Mouse (Mus musculus) frontal cortex, adult (tissue): ENCODE measurements around the gene Pcnp.
"Not testable (repeated sequence)": the region's sequence is repeated elsewhere in the genome, so short reads cannot be mapped to it uniquely, and the experiment has no call there.

ENCODE experiments used
- ATAC-seq: cut with Nextera tagmentation; 2 replicates; pipeline ENCODE4 v1.9.2; 2017; ENCODE audit warnings: mild to moderate bottlenecking, moderate library complexity, mixed read lengths; ENCODE audit not compliant: low TSS enrichment

Gene Pcnp

GRCm38 (mm10) chr16:56029661-56030082 is at the start of gene Pcnp:
Gene Pcnp, minus strand, starts transcription at chr16:56029739.
- ATAC-seq: peak; percentile 98

- peak; percentile 21; the same call in 1 of the 2 replicates for ATAC-seq
Measured at GRCm38 (mm10) chr16:56076121-56076869, 46.8 kb upstream of the Pcnp start.

- ATAC-seq: peak; percentile 87
Measured at GRCm38 (mm10) chr16:56075222-56076111, 45.9 kb upstream of the Pcnp start.

- no peak for ATAC-seq
Measured at GRCm38 (mm10) chr16:56074565-56074964, 45.0 kb upstream of the Pcnp start.

- ATAC-seq: no peak
Measured at GRCm38 (mm10) chr16:56074122-56074521, 44.6 kb upstream of the Pcnp start.

- ATAC-seq: not testable (repeated sequence)
Measured at GRCm38 (mm10) chr16:56073150-56073549, 43.6 kb upstream of the Pcnp start.

GRCm38 (mm10) chr16:56072533-56072932 is 43.0 kb upstream of the Pcnp start:
- ATAC-seq: no peak

- no peak for ATAC-seq
Measured at GRCm38 (mm10) chr16:56071317-56072232, 42.0 kb upstream of the Pcnp start.

GRCm38 (mm10) chr16:56068523-56069070 is 39.1 kb upstream of the Pcnp start:
- no peak for ATAC-seq

- no peak for ATAC-seq
Measured at GRCm38 (mm10) chr16:56066113-56066512, 36.6 kb upstream of the Pcnp start.

GRCm38 (mm10) chr16:56064334-56064990 is 34.9 kb upstream of the Pcnp start:
- peak; percentile 97 for ATAC-seq

- ATAC-seq: no peak
Measured at GRCm38 (mm10) chr16:56062981-56063380, 33.4 kb upstream of the Pcnp start.

- ATAC-seq: no peak
Measured at GRCm38 (mm10) chr16:56061995-56062594, 32.6 kb upstream of the Pcnp start.

- no peak for ATAC-seq
Measured at GRCm38 (mm10) chr16:56058151-56058550, 28.6 kb upstream of the Pcnp start.

GRCm38 (mm10) chr16:56056944-56057590 is 27.5 kb upstream of the Pcnp start:
- peak; percentile 50; the same call in 1 of the 2 replicates for ATAC-seq

GRCm38 (mm10) chr16:56055911-56056310 is 26.4 kb upstream of the Pcnp start:
- no peak for ATAC-seq

- ATAC-seq: not testable (repeated sequence)
Measured at GRCm38 (mm10) chr16:56048038-56048437, 18.5 kb upstream of the Pcnp start, which contains the start of gene Senp7. Gene Senp7, plus strand, starts transcription at chr16:56048338.

- no peak; the same call in 1 of the 2 replicates for ATAC-seq
Measured at GRCm38 (mm10) chr16:56038090-56038489, 8.6 kb upstream of the Pcnp start.

- peak; percentile 100 for ATAC-seq
Measured at GRCm38 (mm10) chr16:56037138-56038010, 7.8 kb upstream of the Pcnp start, which contains the start of gene Trmt10c. Gene Trmt10c, minus strand, starts transcription at chr16:56037819.
